Mouse (Mus musculus) MEL (cell line): ENCODE data around the gene Gpsm2. TPM values are rescaled to one million over a fixed set of nuclear protein-coding genes. Genes with fewer than 3 reads are reported as not detected.

Experiments used
- DNase-seq: peaks from one replicate; pipeline ENCODE4 v3.0.0; 2011; ENCODE audit warnings: low read depth, low spot score
- H3K27ac ChIP-seq: 2 replicates; pipeline ENCODE4 v1.5.1; 2012; ENCODE audit warnings: low read depth, mild to moderate bottlenecking, control low read depth, low read length, moderate library complexity; ENCODE audit not compliant: control insufficient read depth
- H3K27me3 ChIP-seq, 2 experiments: fragments of 150-350 bp in 1 of 2; sonication (generic) in 1 of 2; 2 replicates each; pipeline ENCODE4 v1.6.1; 2012; ENCODE audit warnings: low read length in 2 of 2, mild to moderate bottlenecking in 2 of 2, improper control_type of control experiment in 1 of 2, moderate library complexity in 1 of 2; ENCODE audit not compliant: insufficient read depth in 2 of 2, control insufficient read depth in 1 of 2
- H3K36me3 ChIP-seq, 2 experiments: 2 replicates each; pipeline ENCODE4 v1.6.1; 2012 to 2014; ENCODE audit warnings: low read length in 2 of 2, improper control_type of control experiment in 1 of 2, inconsistent platforms in 1 of 2, mild to moderate bottlenecking in 1 of 2; ENCODE audit not compliant: insufficient read depth in 2 of 2, control insufficient read depth in 1 of 2
- H3K4me1 ChIP-seq, 2 experiments: fragments of 150-350 bp in 1 of 2; sonication (generic) in 1 of 2; 2 replicates each; pipeline ENCODE4 v1.6.1; 2012; ENCODE audit warnings: low read length in 2 of 2, improper control_type of control experiment in 1 of 2, mild to moderate bottlenecking in 1 of 2; ENCODE audit not compliant: insufficient read depth in 2 of 2, control insufficient read depth in 1 of 2
- H3K4me3 ChIP-seq, 2 experiments: fragments of 150-350 bp in 1 of 2; sonication (generic) in 1 of 2; 2 replicates each; pipeline ENCODE4 v1.5.1; 2012; ENCODE audit warnings: low read depth in 2 of 2, low read length in 2 of 2, mild to moderate bottlenecking in 2 of 2, moderate library complexity in 2 of 2, control low read depth in 1 of 2, improper control_type of control experiment in 1 of 2; ENCODE audit not compliant: control insufficient read depth in 1 of 2, insufficient read depth in 1 of 2
- H3K79me2 ChIP-seq: 2 replicates; pipeline ENCODE4 v1.6.1; 2012; ENCODE audit warnings: mild to moderate bottlenecking, low read length, moderate library complexity; ENCODE audit not compliant: control insufficient read depth, poor library complexity, insufficient read depth
- H3K9ac ChIP-seq: 2 replicates; pipeline ENCODE4 v1.6.1; 2012; ENCODE audit warnings: low read depth, mild to moderate bottlenecking, control low read depth, low read length, moderate library complexity; ENCODE audit not compliant: control insufficient read depth, poor library complexity, severe bottlenecking
- H3K9me3 ChIP-seq: fragments of 150-350 bp; sonication (generic); replicated peaks from 2 replicates; pipeline ENCODE4 v1.6.1; 2012; ENCODE audit warnings: mild to moderate bottlenecking, low read length, improper control_type of control experiment, moderate library complexity; ENCODE audit not compliant: insufficient read depth
- BHLHE40 ChIP-seq: IDR thresholded peaks from 2 replicates; pipeline ENCODE4 v1.6.1; 2012; ENCODE audit warnings: low read depth, mild to moderate bottlenecking, inconsistent platforms, low read length, improper control_type of control experiment, borderline replicate concordance
- CHD2 ChIP-seq: IDR thresholded peaks from 2 replicates; pipeline ENCODE4 v1.6.1; 2011; ENCODE audit warnings: low read length, improper control_type of control experiment
- CTCF ChIP-seq, 3 experiments: IDR thresholded peaks in 2 of 3; conservative IDR thresholded peaks in 1 of 3; 2 replicates each; pipeline ENCODE4 v1.5.1; 2011 to 2012; ENCODE audit warnings: low read length in 3 of 3, low read depth in 2 of 3, mild to moderate bottlenecking in 2 of 3, improper control_type of control experiment in 1 of 3, inconsistent platforms in 1 of 3, mixed read lengths in 1 of 3, moderate library complexity in 1 of 3; ENCODE audit not compliant: control insufficient read depth in 1 of 3, insufficient read depth in 1 of 3, poor library complexity in 1 of 3, severe bottlenecking in 1 of 3
- E2F4 ChIP-seq: IDR thresholded peaks from 2 replicates; pipeline ENCODE4 v1.6.1; 2011; ENCODE audit warnings: low read depth, low read length, improper control_type of control experiment, borderline replicate concordance
- GABPA ChIP-seq: IDR thresholded peaks from 2 replicates; pipeline ENCODE4 v1.6.1; 2012; ENCODE audit warnings: low read depth, mild to moderate bottlenecking, inconsistent platforms, low read length, improper control_type of control experiment, moderate library complexity
- HCFC1 ChIP-seq: IDR thresholded peaks from 2 replicates; pipeline ENCODE4 v1.6.1; 2012; ENCODE audit warnings: low read depth, mild to moderate bottlenecking, inconsistent platforms, low read length, improper control_type of control experiment, moderate library complexity
- JUND ChIP-seq: IDR thresholded peaks from 2 replicates; pipeline ENCODE4 v1.6.1; 2011; ENCODE audit warnings: low read depth, mild to moderate bottlenecking, improper control_type of control experiment, low read length
- KAT2A ChIP-seq: conservative IDR thresholded peaks from 2 replicates; pipeline ENCODE4 v1.6.1; 2012; ENCODE audit warnings: low read depth, low read length, improper control_type of control experiment, inconsistent platforms
- MAFK ChIP-seq: IDR thresholded peaks from 2 replicates; pipeline ENCODE4 v1.6.1; 2011; ENCODE audit warnings: low read depth, mild to moderate bottlenecking, low read length, improper control_type of control experiment, borderline replicate concordance
- POLR2A ChIP-seq, 2 experiments: IDR thresholded peaks; 2 replicates each; pipeline ENCODE4 v1.6.1; 2011 to 2012; ENCODE audit warnings: low read length in 2 of 2, mild to moderate bottlenecking in 2 of 2, control low read depth in 1 of 2, improper control_type of control experiment in 1 of 2, low read depth in 1 of 2, moderate library complexity in 1 of 2; ENCODE audit not compliant: control insufficient read depth in 1 of 2, insufficient read depth in 1 of 2, poor library complexity in 1 of 2
- POLR2AphosphoS5 ChIP-seq: IDR thresholded peaks from 2 replicates; pipeline ENCODE4 v1.6.1; 2012; ENCODE audit warnings: low read depth, borderline replicate concordance, mild to moderate bottlenecking, inconsistent platforms, low read length, moderate library complexity, mixed read lengths
- RAD21 ChIP-seq: IDR thresholded peaks from 2 replicates; pipeline ENCODE4 v1.6.1; 2011; ENCODE audit warnings: mild to moderate bottlenecking, low read depth, low read length, improper control_type of control experiment
- RCOR1 ChIP-seq: IDR thresholded peaks from 2 replicates; pipeline ENCODE4 v1.6.1; 2012; ENCODE audit warnings: low read depth, mild to moderate bottlenecking, inconsistent platforms, low read length, improper control_type of control experiment
- SIN3A ChIP-seq: IDR thresholded peaks from 2 replicates; pipeline ENCODE4 v1.6.1; 2012; ENCODE audit warnings: low read length, improper control_type of control experiment, inconsistent platforms
- SMC3 ChIP-seq: IDR thresholded peaks from 2 replicates; pipeline ENCODE4 v1.6.1; 2011; ENCODE audit warnings: low read depth, low read length, improper control_type of control experiment
- TBP ChIP-seq: IDR thresholded peaks from 2 replicates; pipeline ENCODE4 v1.8.0; 2011; ENCODE audit warnings: low read depth, low read length, improper control_type of control experiment
- USF1 ChIP-seq: IDR thresholded peaks from 2 replicates; pipeline ENCODE4 v1.6.1; 2014; ENCODE audit warnings: low read depth, mild to moderate bottlenecking, inconsistent platforms, low read length, improper control_type of control experiment, moderate library complexity
- ZC3H11A ChIP-seq: IDR thresholded peaks from 2 replicates; pipeline ENCODE4 v1.6.1; 2012; ENCODE audit warnings: low read depth, mild to moderate bottlenecking, inconsistent platforms, low read length, improper control_type of control experiment
- ZKSCAN1 ChIP-seq: IDR thresholded peaks from 2 replicates; pipeline ENCODE4 v1.6.1; 2012; ENCODE audit warnings: low read depth, mild to moderate bottlenecking, inconsistent platforms, low read length, improper control_type of control experiment, moderate library complexity
- polyA plus RNA-seq, 2 experiments: library from polyadenylated mRNA; stranded (reverse) in 1 of 2; unstranded in 1 of 2; fragments of >175 nt in 1 of 2; fragments of >200 nt in 1 of 2; gene quantifications; 2 replicates each; pipeline versions ENCODE4 v1.2.1 to v1.2.4; 2012; ENCODE audit warnings: low replicate concordance in 2 of 2, low read depth in 1 of 2; ENCODE audit not compliant: insufficient read length in 2 of 2, insufficient read depth in 1 of 2, missing spikeins in 1 of 2
- total RNA-seq: library from RNA; depleted of rRNA; stranded (reverse); fragments of 300-350 nt; gene quantifications from 2 replicates; pipeline ENCODE4 v1.2.3, GENCODE M21; 2012

The Gpsm2 gene
- total and polyA plus RNA-seq, 3 experiments = 17.6 to 27.5 TPM; not detected in 1

GRCm38 (mm10) chr3:108711296-108711695 lies 10.8 kb downstream of the Gpsm2 start:
- Histone ChIP-seq H3K27ac (no peak overlapping the region), H3K27me3 (no peaks in the 10 kb centered on the region), H3K79me2 (peaks cover 12% of the 10 kb centered on the region), H3K36me3 (peaks cover 0 to 8% of the 10 kb centered on the region in 2 experiments; a peak in 2 of 4 replicates), H3K4me1 (peaks cover 2 to 8% of the 10 kb centered on the region in 2 experiments; a peak in 3 of 4 replicates), H3K9me3 (no peaks in the 10 kb centered on the region), H3K4me3 (no peak overlapping the region), H3K9ac (no peak overlapping the region)
- TF ChIP-seq RCOR1 = no peak
- no peak for TF ChIP-seq BHLHE40
- TF ChIP-seq ZKSCAN1 = no peak
- TF ChIP-seq HCFC1 = no peak
- no peak for TF ChIP-seq MAFK
- no peak for TF ChIP-seq CHD2
- no peak for TF ChIP-seq USF1
- no peak for TF ChIP-seq SIN3A
- TF ChIP-seq JUND = no peak
- no peak for TF ChIP-seq KAT2A
- TF ChIP-seq POLR2A (IDR thresholded peaks at IDR 0.05; ENCODE audit: control insufficient read depth in 1 of 2, insufficient read depth in 1 of 2, low read depth in 1 of 2, low read length in 2 of 2, poor library complexity in 1 of 2) = no peak
- TF ChIP-seq ZC3H11A = no peak
- TF ChIP-seq POLR2AphosphoS5 = no peak
- DNase-seq = no peak

DNA sequence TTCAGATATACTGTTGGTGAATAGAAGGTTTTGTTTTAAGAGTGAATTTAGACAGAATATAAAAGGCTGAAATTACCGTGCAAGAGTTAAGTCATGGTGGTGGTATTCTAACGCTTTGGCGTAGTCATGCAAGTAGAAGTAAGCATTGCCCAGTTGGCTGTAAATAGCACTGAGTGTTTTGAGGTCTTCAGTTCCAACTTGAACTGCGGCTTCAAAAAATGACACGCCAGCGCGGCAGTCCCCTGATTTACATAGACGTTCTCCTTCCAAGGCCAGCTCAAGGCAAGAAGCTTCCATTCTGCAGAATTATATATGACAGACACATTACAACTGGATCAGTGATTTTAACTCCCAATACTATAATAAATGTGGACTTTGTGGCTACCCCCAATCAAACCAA lies 19.3 kb downstream of the Gpsm2 start:
- H3K9me3 ChIP-seq = no peaks in the 10 kb centered on the region
- H3K27me3 ChIP-seq = no peaks in the 10 kb centered on the region
- no peak overlapping the region for H3K27ac ChIP-seq
- no peak overlapping the region for H3K9ac ChIP-seq
- H3K4me1 ChIP-seq = peaks cover 0 to 3% of the 10 kb centered on the region in 2 experiments
- peaks cover 0 to 6% of the 10 kb centered on the region in 2 experiments; a peak in 3 of 4 replicates for H3K36me3 ChIP-seq
- no peak for DNase-seq
- no peaks in the 10 kb centered on the region for H3K79me2 ChIP-seq
- no peak overlapping the region for H3K4me3 ChIP-seq
- TF ChIP-seq POLR2AphosphoS5 (no peak), RAD21 (no peak), RCOR1 (no peak)

DNA sequence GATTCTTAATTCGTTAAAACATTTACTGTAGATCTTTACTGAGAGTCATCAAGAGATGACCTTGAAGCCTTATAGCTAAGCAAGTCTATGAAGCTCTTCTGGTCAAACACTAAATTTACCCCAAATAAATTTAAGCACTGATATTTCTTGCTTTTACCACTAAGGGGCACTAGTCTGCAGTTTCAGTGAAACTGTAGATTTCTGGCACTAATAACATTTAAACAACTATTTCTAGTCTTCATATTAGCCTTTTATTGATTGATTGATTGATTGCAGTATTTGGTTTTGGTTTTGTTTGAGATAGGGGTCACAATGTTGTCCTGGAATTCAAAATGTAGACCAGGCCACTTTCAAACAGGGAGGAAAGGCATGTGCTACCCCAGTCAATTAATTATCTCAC lies 20.9 kb downstream of the Gpsm2 start:
- H3K9me3 ChIP-seq = no peaks in the 10 kb centered on the region
- H3K27me3 ChIP-seq = no peaks in the 10 kb centered on the region
- H3K36me3 ChIP-seq = peaks cover 0 to 8% of the 10 kb centered on the region in 2 experiments; a peak in 3 of 4 replicates
- no peaks in the 10 kb centered on the region for H3K79me2 ChIP-seq
- TF ChIP-seq SMC3 = peak; percentile 93
- TF ChIP-seq MAFK = no peak
- no peak for TF ChIP-seq TBP
- TF ChIP-seq GABPA = no peak
- peak in 2 of 3 experiments; percentile 31 to 88; a peak in 3 of 6 replicates for TF ChIP-seq CTCF (IDR thresholded peaks at IDR 0.05 in 2 of 3, conservative IDR thresholded peaks at IDR 0.05 in 1 of 3; ENCODE audit: control insufficient read depth in 1 of 3, insufficient read depth in 1 of 3, low read depth in 2 of 3, low read length in 3 of 3, poor library complexity in 1 of 3, severe bottlenecking in 1 of 3)
- TF ChIP-seq RAD21 = peak; percentile 88
- TF ChIP-seq E2F4 = no peak
- TF ChIP-seq ZC3H11A = peak; percentile 86
- no peak overlapping the region for H3K4me3 ChIP-seq
- DNase-seq = peak; percentile 45
- H3K9ac ChIP-seq = no peak overlapping the region
- peaks cover 0 to 3% of the 10 kb centered on the region in 2 experiments; a peak in 3 of 4 replicates for H3K4me1 ChIP-seq
- no peak overlapping the region for H3K27ac ChIP-seq
